Mouse (Mus musculus) R1 (cell line): ENCODE measurements at regions not wholly inside any gene's neighbourhood (a gene's known extent, or its start where the extent isn't known, plus 50 kb on each side); places are given as distances from the start of the nearest gene placed in this dataset.

ENCODE experiments used
- DNase-seq: peaks from one replicate; pipeline ENCODE4 v3.0.0-alpha.2; 2018; ENCODE audit warnings: low read depth, low spot score

GRCm38 (mm10) chr12:28181265-28181664 is 370.9 kb downstream of the Dcdc2c start:
- DNase-seq, result peak; percentile 8

- DNase-seq, result no peak
Measured at GRCm38 (mm10) chr12:28176016-28176415, 376.2 kb downstream of the Dcdc2c start.

GRCm38 (mm10) chr12:28174078-28174477 is 378.1 kb downstream of the Dcdc2c start:
- DNase-seq, result no peak

- DNase-seq, result no peak
Measured at GRCm38 (mm10) chr12:28158786-28159185, 393.4 kb downstream of the Dcdc2c start.

- DNase-seq, result no peak
Measured at GRCm38 (mm10) chr12:28150759-28151158, 401.4 kb downstream of the Dcdc2c start.

GRCm38 (mm10) chr12:28135810-28136592 is 416.2 kb downstream of the Dcdc2c start:
- no peak for DNase-seq

- DNase-seq, result no peak
Measured at GRCm38 (mm10) chr12:28122766-28123165, 429.4 kb downstream of the Dcdc2c start.

GRCm38 (mm10) chr12:28120106-28120505 is 432.1 kb downstream of the Dcdc2c start:
- DNase-seq, result no peak

- no peak for DNase-seq
Measured at GRCm38 (mm10) chr12:28090673-28091072, 461.5 kb downstream of the Dcdc2c start.

GRCm38 (mm10) chr12:28085460-28085859 is 466.7 kb downstream of the Dcdc2c start:
- DNase-seq, result no peak

- no peak for DNase-seq
Measured at GRCm38 (mm10) chr12:28076606-28077005, 475.6 kb downstream of the Dcdc2c start.

- no peak for DNase-seq
Measured at GRCm38 (mm10) chr12:28068584-28068983, 483.6 kb downstream of the Dcdc2c start.

GRCm38 (mm10) chr12:28060281-28060680 is 491.9 kb downstream of the Dcdc2c start:
- no peak for DNase-seq

GRCm38 (mm10) chr12:28055518-28056280 is 496.5 kb downstream of the Dcdc2c start:
- no peak for DNase-seq

- DNase-seq, result no peak
Measured at GRCm38 (mm10) chr12:28054444-28054843, 497.8 kb downstream of the Dcdc2c start.

GRCm38 (mm10) chr12:28047989-28048388 is 504.2 kb downstream of the Dcdc2c start:
- DNase-seq, result no peak

- DNase-seq, result no peak
Measured at GRCm38 (mm10) chr12:28038161-28038911, 513.9 kb downstream of the Dcdc2c start.

GRCm38 (mm10) chr12:27999170-27999569 is 553.0 kb downstream of the Dcdc2c start:
- DNase-seq, result no peak

- no peak for DNase-seq
Measured at GRCm38 (mm10) chr12:27992152-27992551, 560.0 kb downstream of the Dcdc2c start.

GRCm38 (mm10) chr12:27984261-27984841 is 567.8 kb downstream of the Dcdc2c start:
- no peak for DNase-seq

- no peak for DNase-seq
Measured at GRCm38 (mm10) chr12:27978257-27978931, 573.8 kb downstream of the Dcdc2c start.
